11 mouse cellular contexts compared by ENCODE assay signal in the genomic region with DNA sequence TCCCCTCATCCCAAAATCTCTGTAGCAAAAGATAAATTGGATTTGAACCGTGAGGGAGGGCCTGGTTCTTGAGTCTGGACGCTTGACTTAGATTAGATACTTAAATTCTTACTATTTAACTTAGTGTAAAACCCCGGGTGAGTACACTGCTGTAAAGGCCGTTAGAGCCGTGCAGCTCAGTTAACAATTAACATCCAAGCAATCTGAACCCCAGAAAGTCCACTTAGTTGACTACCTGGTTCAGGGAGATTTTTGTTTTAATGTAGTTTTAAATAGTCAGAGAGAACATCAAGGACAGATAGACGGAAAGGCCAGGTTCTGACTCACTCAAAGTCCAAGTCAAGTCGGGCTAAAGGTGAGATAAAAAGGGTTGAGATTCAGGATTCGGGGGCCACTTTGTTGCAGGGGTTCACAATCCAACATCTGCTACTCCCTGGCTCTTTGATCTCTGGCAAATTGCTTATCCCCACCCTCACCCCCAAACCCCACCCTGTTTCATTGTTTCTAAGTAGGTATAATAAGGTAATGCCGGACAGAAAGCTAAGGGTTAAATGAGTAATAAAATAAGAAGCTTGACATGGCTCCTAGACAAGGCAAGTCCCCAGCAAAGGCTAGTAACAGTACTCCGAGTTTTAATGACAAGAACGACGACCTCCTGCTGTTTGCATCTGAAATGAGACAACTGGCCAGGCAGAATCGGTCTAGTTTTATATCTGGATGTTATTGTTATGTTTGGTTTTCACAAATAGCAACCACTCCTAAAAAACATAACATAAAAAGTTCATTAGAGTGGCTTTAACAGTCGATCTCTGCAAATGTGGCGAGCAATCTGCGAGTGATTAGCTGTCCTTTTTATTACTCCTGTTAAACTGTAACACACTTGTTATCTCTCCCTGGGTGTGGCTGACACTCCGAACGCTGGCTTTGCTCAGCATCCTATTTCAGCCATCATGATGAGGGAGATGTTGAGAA. TPM values are rescaled to one million over a fixed set of nuclear protein-coding genes. Genes with fewer than 3 reads are reported as not detected.
DNase-seq lines count a peak whose midpoint lies in the region; ATAC-seq and TF ChIP-seq lines count a peak whose summit lies in the region.
"Had no signal": no experiment of that assay in that cellular context is flagged by ENCODE, and none has a peak within 500 bp of the region (broad histone marks: within the 10 kb centered on the region; RNA-seq: fewer than 3 reads in every experiment).

No protein-coding gene starts in this region.

- H3K9me3 ChIP-seq in intestine, postnatal 0 days (ENCODE audit: control insufficient read depth) = no peaks in the 10 kb centered on the region
- H3K9me3 ChIP-seq in liver, embryonic 12.5 days (replicated peaks) = no peaks in the 10 kb centered on the region
- no peaks in the 10 kb centered on the region for H3K9me3 ChIP-seq in forebrain, postnatal 0 days (ENCODE audit: low read length)
- no peaks in the 10 kb centered on the region for H3K9me3 ChIP-seq in forebrain, embryonic 14.5 days (replicated peaks; ENCODE audit: control insufficient read depth, low read length)

- no peak for DNase-seq in layer of hippocampus, adult 2 months (ENCODE audit: low spot score in 2 of 2)
- no peak for DNase-seq in layer of hippocampus, postnatal 10 days (ENCODE audit: low spot score in 2 of 2)
- peak; percentile 8 for DNase-seq in c-Kit-positive CD71-positive TER-119-positive erythroid progenitor cells, embryonic 14.5 days (ENCODE audit: low spot score)
- DNase-seq in forebrain, postnatal 0 days = no peak
- no peak for DNase-seq in forebrain, embryonic 14.5 days (ENCODE audit: low spot score)
- no peak for DNase-seq in natural killer cell, adult 2 months (ENCODE audit: low spot score in 2 of 2)
- DNase-seq: cerebellum, adult 18-20 months; thymus, postnatal 14 days had no signal

- peak overlapping the region; percentile 53 for H3K4me2 ChIP-seq in intestine, postnatal 0 days (replicated peaks; ENCODE audit: low read depth)
- H3K4me2 ChIP-seq in liver, embryonic 12.5 days = peak overlapping the region; percentile 19
- no peak overlapping the region for H3K4me2 ChIP-seq in forebrain, postnatal 0 days (ENCODE audit: low read depth)
- no peak overlapping the region for H3K4me2 ChIP-seq in forebrain, embryonic 14.5 days (ENCODE audit: low read length)

- WGBS in intestine, postnatal 0 days = 23% methylated on average over 18 of the region's 18 CpGs
- WGBS in liver, embryonic 12.5 days (ENCODE audit: insufficient replicate concordance) = 35% methylated on average over 18 of the region's 18 CpGs
- 62% methylated on average over 18 of the region's 18 CpGs for WGBS in forebrain, postnatal 0 days
- WGBS in forebrain, embryonic 14.5 days = 65% methylated on average over 18 of the region's 18 CpGs

- no peak overlapping the region for H3K9ac ChIP-seq in intestine, postnatal 0 days (ENCODE audit: low read depth, low read length)
- H3K9ac ChIP-seq in liver, embryonic 12.5 days = no peak overlapping the region
- no peak overlapping the region for H3K9ac ChIP-seq in forebrain, postnatal 0 days
- H3K9ac ChIP-seq in forebrain, embryonic 14.5 days (ENCODE audit: low read length) = no peak overlapping the region

- no peaks in the 10 kb centered on the region for H3K27me3 ChIP-seq in intestine, postnatal 0 days (replicated peaks; ENCODE audit: control insufficient read depth, insufficient read depth, low read length)
- peaks cover 16% of the 10 kb centered on the region for H3K27me3 ChIP-seq in liver, embryonic 12.5 days (replicated peaks)
- H3K27me3 ChIP-seq in forebrain, postnatal 0 days (ENCODE audit: insufficient read depth, low read length) = no peaks in the 10 kb centered on the region
- H3K27me3 ChIP-seq in forebrain, embryonic 14.5 days (replicated peaks; ENCODE audit: control insufficient read depth, insufficient read depth, low read length) = no peaks in the 10 kb centered on the region

- H3K4me1 ChIP-seq in intestine, postnatal 0 days (replicated peaks; ENCODE audit: control insufficient read depth, insufficient read depth, low read length) = peaks cover 9% of the 10 kb centered on the region; the same call in 1 of the 2 replicates
- peaks cover 47% of the 10 kb centered on the region for H3K4me1 ChIP-seq in liver, embryonic 12.5 days
- no peaks in the 10 kb centered on the region for H3K4me1 ChIP-seq in forebrain, postnatal 0 days (ENCODE audit: insufficient read depth)
- H3K4me1 ChIP-seq in forebrain, embryonic 14.5 days (ENCODE audit: control insufficient read depth, insufficient read depth, low read length) = no peaks in the 10 kb centered on the region

- peak; percentile 81 for ATAC-seq in intestine, postnatal 0 days
- no peak for ATAC-seq in liver, embryonic 12.5 days
- ATAC-seq in forebrain, postnatal 0 days = no peak
- ATAC-seq in forebrain, embryonic 14.5 days = no peak

- TF ChIP-seq CTCF in layer of hippocampus, adult 2 months (conservative IDR thresholded peaks at IDR 0.05) = no peak
- TF ChIP-seq CTCF in intestine, postnatal 0 days (IDR thresholded peaks at IDR 0.05; ENCODE audit: low read depth) = no peak
- no peak for TF ChIP-seq CTCF in forebrain, postnatal 0 days (IDR thresholded peaks at IDR 0.05; ENCODE audit: low read depth)

- H3K36me3 ChIP-seq in intestine, postnatal 0 days (ENCODE audit: control insufficient read depth, insufficient read depth) = no peaks in the 10 kb centered on the region
- H3K36me3 ChIP-seq in liver, embryonic 12.5 days = no peaks in the 10 kb centered on the region
- no peaks in the 10 kb centered on the region for H3K36me3 ChIP-seq in forebrain, postnatal 0 days (ENCODE audit: insufficient read depth)
- no peaks in the 10 kb centered on the region for H3K36me3 ChIP-seq in forebrain, embryonic 14.5 days (ENCODE audit: control insufficient read depth, insufficient read depth, low read length)

- peak overlapping the region; percentile 28; the same call in 1 of the 2 replicates for H3K27ac ChIP-seq in layer of hippocampus, adult 2 months
- H3K27ac ChIP-seq in intestine, postnatal 0 days (ENCODE audit: low read depth, low read length) = peak overlapping the region; percentile 70
- no peak overlapping the region for H3K27ac ChIP-seq in liver, embryonic 12.5 days
- H3K27ac ChIP-seq in forebrain, postnatal 0 days (ENCODE audit: low read depth, low read length) = no peak overlapping the region
- H3K27ac ChIP-seq in forebrain, embryonic 14.5 days (ENCODE audit: low read depth, low read length) = no peak overlapping the region
- H3K27ac ChIP-seq: macrophage had no signal

- no peak overlapping the region for H3K4me3 ChIP-seq in layer of hippocampus, adult 2 months
- H3K4me3 ChIP-seq in intestine, postnatal 0 days (ENCODE audit: low read depth, low read length) = 0 out of 2 replicates have a peak overlapping the region, but pooled peaks have one; percentile 7
- H3K4me3 ChIP-seq in liver, embryonic 12.5 days = no peak overlapping the region
- no peak overlapping the region for H3K4me3 ChIP-seq in forebrain, postnatal 0 days (ENCODE audit: low read depth, low read length)
- H3K4me3 ChIP-seq in forebrain, embryonic 14.5 days (ENCODE audit: low read depth, low read length) = no peak overlapping the region

RNA-seq across cellular contexts. Expression of gene Add3, which starts 12.6 kb away (rescaled TPM):
- 100 to 1,000 TPM; 125 to 129 TPM for total RNA-seq in layer of hippocampus, adult 2 months (2021)
- 100 to 1,000 TPM; 120 to 122 TPM for total RNA-seq in layer of hippocampus, postnatal 10 days (2021)
- polyA plus RNA-seq in intestine, postnatal 0 days (2015; fragmentation: Nextera tagmentation; extraction: Ambion mirVana) = 46.8 and 50.9 TPM in 2 replicates
- 42.1 and 42.2 TPM in 2 replicates for polyA plus RNA-seq in liver, embryonic 12.5 days (2016; fragmentation: Nextera tagmentation; extraction: Ambion mirVana)
- total RNA-seq in forebrain, postnatal 0 days (2014; rRNA removed) = 51.9 and 52.6 TPM in 2 replicates
- 35.9 and 52.3 TPM in 2 replicates for polyA plus RNA-seq in forebrain, postnatal 0 days (2015; fragmentation: Nextera tagmentation; extraction: Ambion mirVana)
- polyA plus RNA-seq in forebrain, embryonic 14.5 days (2014; fragmentation: Nextera tagmentation; extraction: Ambion mirVana) = 25.2 and 32.6 TPM in 2 replicates

Comparison
In these comparisons a context has a peak if more than half of its experiments do, and no peak if none do; other contexts are left out.
1. H3K27ac ChIP-seq: peak in layer of hippocampus, adult 2 months (single experiment) and intestine, postnatal 0 days (single experiment); none in liver, embryonic 12.5 days (single experiment), forebrain, postnatal 0 days (single experiment) and forebrain, embryonic 14.5 days (single experiment).
2. H3K4me2 ChIP-seq: peak in intestine, postnatal 0 days (single experiment) and liver, embryonic 12.5 days (single experiment); none in forebrain, postnatal 0 days (single experiment) and forebrain, embryonic 14.5 days (single experiment).